8 mouse cellular contexts compared by ENCODE assay signal in genomic region chr15:83166642-83167041, GRCm38 (mm10). TPM values are rescaled to one million over a fixed set of nuclear protein-coding genes. Genes with fewer than 3 reads are reported as not detected.
A peak's percentile ranks its signal among the peaks of the same experiment; 100 is the strongest.
DNase-seq lines count a peak whose midpoint lies in the region; ATAC-seq lines count a peak whose summit lies in the region.

No protein-coding gene starts in this region.

- intact Hi-C loops in heart, postnatal 10 days (cut with DNase I), result no loop called here

- H3K4me3 ChIP-seq in erythroblast, embryonic 14.5 days (replicated peaks), result peak overlapping the region; percentile 83

- ATAC-seq in erythroblast, adult 5-6 weeks (replicated peaks; ENCODE audit: low FRiP score, poor library complexity, severe bottlenecking), result no peak

- DNase-seq in urinary bladder, adult 18-20 months (ENCODE audit: low spot score in 2 of 2), result peak; percentile 46 to 66
- DNase-seq in urinary bladder, postnatal 4 days (ENCODE audit: low spot score in 2 of 2), result no peak
- peak; percentile 59 to 61 for DNase-seq in heart, postnatal 10 days
- DNase-seq in lung, postnatal 25 days (ENCODE audit: low spot score), result peak; percentile 58
- no peak for DNase-seq in spleen, postnatal 10 days (ENCODE audit: low spot score in 2 of 2)
- DNase-seq in layer of hippocampus, adult 11-12 months (ENCODE audit: low spot score), result no peak

- no peaks in the 10 kb centered on the region for H3K9me3 ChIP-seq in erythroblast, embryonic 14.5 days (ENCODE audit: control insufficient read depth, low read length)

- peaks cover 90% of the 10 kb centered on the region for H3K4me1 ChIP-seq in erythroblast, embryonic 14.5 days (ENCODE audit: control insufficient read depth)

- peaks cover 86% of the 10 kb centered on the region for H3K36me3 ChIP-seq in erythroblast, embryonic 14.5 days (ENCODE audit: control insufficient read depth)

- no peaks in the 10 kb centered on the region for H3K27me3 ChIP-seq in erythroblast, embryonic 14.5 days (ENCODE audit: control insufficient read depth)

RNA-seq across cellular contexts. Expression of gene Cyb5r3, which starts 5.8 kb away (rescaled TPM):
- 42.0 and 57.2 TPM in 2 replicates for polyA plus RNA-seq in erythroblast, embryonic 14.5 days (2012)
- 71.7 and 84.2 TPM in 2 replicates for total RNA-seq in erythroblast, adult 5-6 weeks (2015; ENCODE audit: low replicate concordance)
- 40.7 and 52.0 TPM in 2 replicates for total RNA-seq in erythroblast, adult 5-6 weeks (2017; ENCODE audit: low replicate concordance)
- total RNA-seq in heart, postnatal 10 days (2021), result 100 to 1,000 TPM; 133 to 136 TPM

RNA-seq across cellular contexts. Expression of gene Poldip3, which starts 17.5 kb away (rescaled TPM):
- polyA plus RNA-seq in erythroblast, embryonic 14.5 days (2012), result 7.8 and 8.4 TPM in 2 replicates
- 27.4 and 35.7 TPM in 2 replicates for total RNA-seq in erythroblast, adult 5-6 weeks (2015; ENCODE audit: low replicate concordance)
- 52.5 and 62.3 TPM in 2 replicates for total RNA-seq in erythroblast, adult 5-6 weeks (2017; ENCODE audit: low replicate concordance)
- total RNA-seq in heart, postnatal 10 days (2021), result 10 to 100 TPM; 45.7 to 47.3 TPM

RNA-seq across cellular contexts. Expression of gene Rrp7a, which starts 44.0 kb away (rescaled TPM):
- 3.3 and 5.1 TPM in 2 replicates for polyA plus RNA-seq in erythroblast, embryonic 14.5 days (2012)
- total RNA-seq in erythroblast, adult 5-6 weeks (2015; ENCODE audit: low replicate concordance), result 3.3 and 13.0 TPM in 2 replicates
- 9.1 and 30.8 TPM in 2 replicates for total RNA-seq in erythroblast, adult 5-6 weeks (2017; ENCODE audit: low replicate concordance)
- total RNA-seq in heart, postnatal 10 days (2021), result 10 to 100 TPM; 37.3 to 46.2 TPM

Comparison
In these comparisons a context has a peak if more than half of its experiments do, and no peak if none do; other contexts are left out.
1. DNase-seq: peak in urinary bladder, adult 18-20 months (2 of 2), heart, postnatal 10 days (2 of 2) and lung, postnatal 25 days (single experiment); none in urinary bladder, postnatal 4 days (0 of 2), spleen, postnatal 10 days (0 of 2) and layer of hippocampus, adult 11-12 months (single experiment).